Mouse (Mus musculus): ENCODE results near the gene Dkk2.
"Not testable (repeated sequence)": the region's sequence is repeated elsewhere in the genome, so short reads cannot be mapped to it uniquely, and the experiment has no call there.

Gene Dkk2

DNA sequence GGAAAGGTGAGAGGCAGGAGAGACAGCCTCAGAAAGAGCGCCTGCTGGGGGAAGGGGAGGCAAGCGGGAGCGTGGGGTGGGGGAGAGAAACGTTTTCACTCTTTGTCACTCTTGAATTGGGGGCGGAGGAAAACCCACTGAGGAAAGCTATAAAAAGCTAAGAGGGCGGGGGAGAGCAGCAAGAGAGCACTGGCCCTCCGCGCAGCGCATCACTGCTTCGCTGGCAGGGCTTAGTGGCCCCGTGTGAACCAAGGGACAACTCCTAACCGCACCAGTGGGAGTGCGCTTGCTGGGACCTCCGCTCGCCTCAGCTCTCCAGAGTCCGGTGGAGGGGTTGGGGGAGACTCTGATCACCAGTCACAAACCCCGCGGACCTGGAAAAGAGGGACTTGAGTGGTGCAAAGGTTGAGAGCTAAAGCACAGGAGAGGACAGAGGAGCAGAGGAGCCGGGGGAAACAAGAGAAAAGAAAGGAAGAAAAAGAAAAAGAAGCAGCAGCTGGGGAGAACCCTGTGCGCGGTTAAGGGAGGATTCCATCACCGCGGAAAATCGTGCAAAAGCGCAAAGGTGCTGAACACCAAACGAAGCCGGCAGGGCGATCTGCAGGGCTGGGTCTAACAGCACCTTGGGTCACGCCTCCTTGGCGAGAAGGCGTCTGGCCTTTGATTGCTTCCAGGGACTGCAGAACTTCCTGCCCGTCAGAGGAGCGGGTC is at the start of gene Dkk2:
Dkk2 (plus strand) TSS at position 181 of the 711 bp plus-strand sequence.
- DNase-seq (ENCODE audit: low spot score) = no peak

DNA sequence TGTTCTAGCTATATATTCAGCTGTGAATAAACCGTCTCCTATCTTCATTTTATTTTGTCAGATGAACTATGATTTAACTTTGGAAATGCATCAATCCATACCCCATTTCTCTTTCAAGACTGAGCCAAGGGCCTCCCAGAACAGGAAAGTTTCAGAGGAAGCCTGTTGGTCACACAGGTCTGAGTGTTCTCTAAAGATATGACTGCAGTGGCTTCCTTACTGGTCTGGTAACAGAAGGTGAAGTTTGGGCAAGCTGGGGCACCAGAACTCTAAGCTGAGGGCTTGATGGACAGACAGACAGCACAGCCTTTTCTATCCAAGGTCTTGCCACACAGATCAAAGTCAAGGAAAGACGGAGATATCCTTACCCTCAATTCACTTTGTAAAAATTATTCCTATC is 48.4 kb upstream of the Dkk2 start:
- DNase-seq (ENCODE audit: low spot score) = no peak

DNA sequence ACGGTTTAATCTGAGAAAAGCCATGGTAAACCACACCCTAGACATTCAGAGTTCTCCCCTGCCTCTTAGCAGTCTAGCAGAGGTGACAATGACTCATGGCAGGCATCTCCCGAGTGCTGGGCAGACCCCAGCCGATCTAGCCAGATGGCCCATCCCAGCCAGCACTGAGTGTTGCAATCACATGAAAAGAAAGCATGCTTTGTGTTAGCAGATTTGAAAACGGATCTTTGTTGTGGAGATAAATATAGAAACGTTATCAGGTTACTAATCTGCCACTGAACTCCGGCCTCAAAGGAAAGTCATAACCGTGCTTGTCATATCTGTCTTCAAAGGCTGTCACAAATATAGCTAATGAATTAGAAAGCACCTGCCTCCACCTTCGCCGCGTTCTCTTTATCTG is 47.4 kb upstream of the Dkk2 start:
- DNase-seq (ENCODE audit: low spot score) = no peak

DNA sequence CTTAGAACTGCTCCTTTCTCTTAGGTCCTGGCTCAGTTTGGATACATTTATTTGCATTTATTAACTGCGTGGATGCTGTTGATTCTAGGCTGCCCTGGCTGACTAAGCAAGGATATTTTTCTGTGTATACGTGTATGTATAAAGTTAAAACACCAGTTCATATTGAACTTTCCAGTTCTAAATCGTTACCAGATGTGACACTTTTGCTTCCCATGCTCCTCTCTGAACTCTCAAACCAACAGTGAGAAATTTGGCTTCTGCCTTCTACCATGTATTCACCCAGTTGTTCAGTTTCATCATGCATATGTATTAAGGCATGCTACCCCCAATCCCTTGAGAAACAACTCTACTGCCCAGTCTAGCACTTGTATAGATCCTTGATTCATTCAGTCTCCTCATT is 45.0 kb upstream of the Dkk2 start:
- DNase-seq (ENCODE audit: low spot score) = no peak

DNA sequence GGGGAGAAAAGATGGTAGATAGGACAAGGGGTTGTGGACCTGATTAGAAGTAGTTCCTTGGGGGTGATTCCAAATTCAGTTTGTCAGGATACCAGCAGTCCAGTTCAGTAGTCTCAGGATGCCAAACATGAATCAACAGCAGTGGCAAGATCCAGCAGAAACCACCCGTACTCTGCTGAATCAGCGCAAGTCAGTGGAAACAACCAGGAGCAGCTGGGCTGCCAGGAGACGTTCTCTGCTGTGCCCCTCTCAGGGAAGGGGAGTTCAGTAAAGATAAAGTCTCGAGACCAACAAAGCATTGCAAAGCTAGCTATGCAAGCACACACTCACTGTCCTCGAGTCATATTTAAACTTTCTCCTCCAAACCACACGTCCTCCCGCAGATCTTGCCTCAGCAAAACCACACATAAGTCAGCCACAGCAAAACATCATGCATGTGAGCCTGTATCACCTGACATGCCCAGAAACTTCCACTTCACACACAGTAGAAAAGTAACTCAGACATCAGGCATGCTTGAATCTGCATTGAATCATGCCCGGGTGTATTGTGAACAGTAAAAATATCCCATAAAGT is 34.1 kb upstream of the Dkk2 start:
- no peak for DNase-seq (ENCODE audit: low spot score)

DNA sequence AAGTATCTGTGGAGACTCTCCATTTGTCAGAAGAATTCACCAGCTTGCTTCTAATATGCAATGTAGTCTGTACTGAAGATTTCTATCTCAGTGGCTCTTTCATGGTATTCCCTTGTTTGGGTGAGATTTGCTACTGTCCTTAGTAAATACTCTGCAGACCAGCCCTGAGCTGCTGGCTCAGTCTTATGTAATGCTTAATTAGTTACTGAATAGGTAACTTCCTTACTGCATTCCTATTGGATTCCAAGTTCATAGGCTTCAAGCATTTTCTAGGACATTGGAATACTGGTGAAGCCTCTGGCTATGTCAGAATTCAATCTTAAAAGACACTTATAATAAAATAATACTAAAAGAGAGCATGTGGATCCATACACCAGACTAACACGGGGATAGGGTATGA is 22.3 kb upstream of the Dkk2 start:
- not testable (repeated sequence) for DNase-seq (ENCODE audit: low spot score)

DNA sequence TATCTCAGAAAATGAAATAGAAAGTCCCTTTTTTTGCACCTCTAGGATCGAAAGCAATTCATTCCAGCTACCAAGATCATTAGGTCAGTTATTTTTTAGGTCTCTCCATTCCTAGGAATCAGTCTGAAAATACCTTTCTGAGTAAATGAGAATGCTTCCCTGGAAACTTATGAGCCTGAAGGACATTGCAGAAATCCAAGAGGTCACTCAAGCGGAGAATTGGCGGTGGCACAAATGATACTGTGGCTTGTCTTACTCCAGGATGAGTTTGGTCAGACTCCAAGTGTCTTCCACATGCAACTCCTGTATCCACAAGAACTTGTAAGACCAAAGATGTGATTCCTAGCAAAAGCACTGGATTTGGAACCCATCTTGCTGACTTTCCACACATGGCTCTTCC is 21.7 kb upstream of the Dkk2 start:
- DNase-seq (ENCODE audit: low spot score) = no peak

DNA sequence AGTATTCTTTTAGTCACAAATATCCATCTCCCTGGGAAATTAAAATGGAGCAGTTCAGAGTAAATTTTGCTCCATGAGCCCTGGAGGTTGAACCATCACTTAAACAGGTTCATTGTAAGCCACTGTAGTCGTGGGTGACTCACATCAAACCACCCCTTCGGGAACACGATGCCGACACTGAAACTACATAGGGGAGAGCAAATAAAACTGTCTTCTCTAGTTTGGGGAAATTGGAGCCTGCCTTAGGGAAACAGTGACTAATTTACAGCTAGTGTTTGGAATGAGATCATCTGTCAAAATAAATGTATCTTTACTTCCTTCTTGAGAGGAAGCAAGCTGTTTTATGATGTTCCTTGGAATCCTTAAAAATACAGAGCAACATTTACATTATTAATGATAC is 21.1 kb upstream of the Dkk2 start:
- DNase-seq (ENCODE audit: low spot score) = no peak

DNA sequence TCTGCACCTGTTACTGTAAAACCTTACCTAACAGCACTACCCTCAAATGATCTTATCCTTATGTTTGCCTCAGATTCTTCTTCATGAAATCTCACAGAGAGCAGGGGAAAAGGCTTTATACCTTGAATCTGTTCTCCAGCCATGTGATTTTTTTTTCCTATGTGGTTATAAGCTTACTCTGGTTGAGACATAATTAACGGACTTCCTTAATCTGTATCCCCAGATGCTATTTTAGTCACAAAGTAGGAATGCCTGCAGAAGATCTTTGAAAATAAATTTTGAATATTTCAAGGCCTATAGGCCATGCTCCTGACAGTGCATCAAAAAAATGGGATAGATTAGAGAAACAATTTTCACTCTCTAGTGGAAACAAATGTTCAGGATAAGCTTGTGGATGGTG is 20.2 kb upstream of the Dkk2 start:
- no peak for DNase-seq (ENCODE audit: low spot score)

DNA sequence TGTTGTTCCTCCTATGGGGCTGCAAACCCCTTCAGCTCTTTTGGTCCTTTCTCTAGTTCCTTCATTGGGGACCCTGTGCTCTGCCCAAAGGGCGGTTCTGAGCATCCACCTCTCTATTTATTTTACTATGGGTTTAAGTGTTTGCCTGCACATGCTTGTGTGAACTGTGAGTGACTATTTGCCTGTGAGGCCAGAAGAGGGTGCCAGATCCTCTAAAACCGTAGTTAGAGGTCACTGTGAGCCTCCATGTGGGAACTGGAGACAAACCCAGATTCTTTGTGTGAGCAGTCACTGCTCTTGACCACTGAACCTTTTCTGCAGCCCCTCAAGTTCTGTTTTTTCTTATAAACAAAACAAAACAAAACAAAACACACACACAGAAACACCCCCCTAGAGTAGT is 14.1 kb upstream of the Dkk2 start:
- DNase-seq (ENCODE audit: low spot score) = no peak

DNA sequence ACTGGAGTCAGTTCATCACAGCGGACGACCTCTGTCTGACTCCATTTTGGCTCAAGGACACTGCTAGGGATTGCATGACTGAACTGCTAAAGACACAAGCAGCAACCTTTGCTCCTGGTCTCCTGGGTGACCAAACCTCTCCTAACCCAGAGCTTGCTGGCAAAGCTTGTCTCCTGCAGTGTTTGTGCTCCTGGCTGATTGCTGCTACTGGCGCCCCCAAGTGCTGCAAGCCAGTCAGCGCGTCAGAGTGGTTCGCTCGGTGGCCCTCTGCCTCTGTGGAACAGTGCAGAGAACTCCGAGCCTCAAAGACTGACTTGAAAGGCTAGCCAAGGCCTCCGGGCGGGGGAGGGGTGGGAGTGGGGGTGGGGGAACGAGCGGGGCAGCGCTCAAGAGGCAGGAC is 1.1 kb upstream of the Dkk2 start:
- no peak for DNase-seq (ENCODE audit: low spot score)

DNA sequence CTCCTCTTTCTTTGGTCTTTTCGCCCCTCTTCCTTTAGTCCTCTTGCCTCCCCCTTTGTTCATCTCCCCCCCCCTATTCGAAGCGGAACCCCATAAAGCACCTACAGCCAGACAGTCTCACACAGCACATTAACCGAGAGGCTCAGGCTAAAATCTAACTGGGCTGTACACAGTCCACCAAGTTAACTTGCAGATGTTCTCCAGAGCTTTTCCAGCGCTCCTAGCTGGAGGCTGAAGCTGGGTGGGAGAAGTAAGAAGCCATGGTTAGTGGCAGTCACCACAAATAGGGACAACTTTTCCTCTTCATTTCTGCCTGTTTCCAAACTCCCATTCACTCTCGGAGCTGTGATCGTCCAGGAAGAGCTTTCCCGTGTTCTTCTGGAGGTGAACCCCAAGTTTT is 412 bp upstream of the Dkk2 start:
- no peak for DNase-seq (ENCODE audit: low spot score)

DNA sequence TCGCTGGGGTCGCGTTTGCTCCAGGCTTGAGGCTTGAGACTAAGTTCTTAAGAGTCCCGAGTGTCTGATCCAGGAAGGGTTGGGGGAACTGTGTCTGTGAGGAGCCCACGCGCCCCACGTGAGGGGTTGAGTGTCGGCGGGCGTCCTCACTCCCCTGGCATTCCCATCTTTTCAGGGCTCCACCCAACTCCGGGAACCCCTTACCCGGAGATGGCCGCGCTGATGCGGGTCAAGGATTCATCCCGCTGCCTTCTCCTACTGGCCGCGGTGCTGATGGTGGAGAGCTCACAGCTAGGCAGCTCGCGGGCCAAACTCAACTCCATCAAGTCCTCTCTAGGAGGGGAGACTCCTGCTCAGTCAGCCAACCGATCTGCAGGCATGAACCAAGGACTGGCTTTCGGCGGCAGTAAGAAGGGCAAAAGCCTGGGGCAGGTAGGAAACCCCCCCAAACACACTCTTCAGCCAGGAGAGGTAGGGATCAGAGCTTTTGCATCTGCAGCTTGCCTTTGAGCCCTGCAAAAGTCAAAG is 795 bp downstream of the Dkk2 start:
- DNase-seq (ENCODE audit: low spot score) = no peak

DNA sequence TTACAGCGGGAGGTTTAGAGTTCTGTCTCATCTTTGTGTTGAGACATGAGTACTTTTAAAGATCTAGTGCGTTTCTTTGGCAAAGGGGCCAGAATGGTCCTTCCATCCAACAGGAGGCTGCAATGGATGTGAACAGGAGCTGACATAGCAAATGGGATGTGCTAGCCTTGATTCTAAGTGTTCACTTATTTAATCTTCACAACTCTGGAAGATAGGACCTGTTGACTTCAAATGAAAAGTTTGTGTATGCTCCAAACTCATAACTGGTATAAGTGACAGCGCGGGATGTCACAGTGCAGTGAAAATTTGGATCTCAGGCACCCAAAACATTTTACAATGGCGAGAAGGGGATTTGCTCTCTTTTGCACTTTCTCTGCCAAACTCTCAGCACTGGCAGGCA is 1.4 kb downstream of the Dkk2 start:
- no peak for DNase-seq (ENCODE audit: low spot score)

DNA sequence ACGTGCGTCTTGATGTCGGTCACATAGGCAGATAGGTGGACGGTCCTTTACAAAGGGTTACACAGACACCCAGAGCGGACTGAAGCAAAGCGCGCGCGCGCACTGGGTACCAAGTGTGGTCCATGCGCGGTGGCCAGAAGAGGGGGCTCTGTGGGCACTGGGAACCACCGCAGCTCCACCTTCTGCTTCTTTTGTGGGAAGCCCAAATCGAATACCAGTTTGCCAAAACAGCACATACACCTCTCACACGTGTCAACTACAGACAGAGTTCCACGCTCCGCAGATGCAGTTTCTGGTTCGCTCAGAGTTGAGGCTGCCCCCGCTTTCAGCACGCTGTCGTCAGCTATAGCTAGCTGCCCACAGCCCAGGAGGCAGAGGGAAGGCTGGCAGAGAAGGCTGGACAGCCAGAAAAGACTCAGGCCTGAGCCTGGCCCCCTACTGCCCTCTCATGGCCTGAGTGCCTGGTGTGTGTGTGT is 2.0 kb downstream of the Dkk2 start:
- no peak for DNase-seq (ENCODE audit: low spot score)

DNA sequence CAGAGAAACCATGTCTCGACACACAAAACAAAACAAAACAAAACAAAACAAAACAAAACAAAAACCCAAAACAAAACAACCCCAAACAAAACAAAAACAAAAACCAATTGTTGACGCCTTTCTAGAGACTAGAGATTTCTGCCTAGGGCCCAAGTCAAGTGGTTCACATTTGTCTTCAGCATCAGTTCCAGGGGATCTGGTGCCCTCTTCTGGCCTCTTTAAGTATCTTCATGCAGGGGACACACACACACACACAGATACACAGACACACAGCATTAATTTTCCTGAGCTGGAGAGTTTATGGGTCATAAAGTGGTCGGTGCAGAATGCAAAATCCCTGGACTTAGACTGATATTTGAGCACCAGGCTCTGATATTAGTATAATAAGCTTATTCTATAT is 7.9 kb downstream of the Dkk2 start:
- no peak for DNase-seq (ENCODE audit: low spot score)

DNA sequence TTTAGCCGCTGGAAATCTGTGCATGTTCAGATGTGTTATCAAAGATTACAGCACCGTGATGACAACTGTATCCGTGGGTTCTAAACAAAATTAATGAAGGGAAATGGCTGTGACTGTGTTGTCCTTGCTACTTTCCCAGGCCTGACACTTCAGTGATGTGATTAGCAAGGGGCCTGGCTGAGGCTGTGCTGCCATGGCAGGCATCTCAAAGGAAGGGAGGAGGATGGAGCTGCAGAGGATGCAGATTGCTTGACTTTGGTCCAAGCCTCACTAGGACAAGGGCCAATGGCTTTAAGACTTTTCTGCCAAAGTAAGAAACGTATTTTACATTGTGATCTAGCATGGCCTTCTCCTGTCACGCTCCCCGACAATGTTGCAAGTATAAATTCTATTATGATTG is 11.2 kb downstream of the Dkk2 start:
- no peak for DNase-seq (ENCODE audit: low spot score)

DNA sequence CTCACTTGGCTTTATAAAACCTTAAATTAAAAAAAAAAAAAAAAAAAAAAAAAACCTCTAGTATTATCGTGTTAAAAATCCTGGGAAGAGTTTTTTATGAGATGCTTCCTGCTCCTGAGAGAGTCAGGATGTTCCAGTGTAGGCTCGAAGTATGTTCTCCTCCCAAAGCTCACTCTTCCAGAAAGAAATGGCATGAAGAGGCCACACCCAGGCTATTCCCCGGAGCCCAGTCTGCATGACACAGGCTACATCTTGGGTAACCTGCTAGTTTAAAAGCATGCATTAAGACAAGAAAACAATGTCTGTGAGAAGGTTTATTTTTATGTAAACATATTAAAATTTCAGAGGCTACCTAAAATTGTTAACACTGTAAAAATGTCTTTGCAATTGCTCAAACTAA is 15.7 kb downstream of the Dkk2 start:
- no peak for DNase-seq (ENCODE audit: low spot score)

DNA sequence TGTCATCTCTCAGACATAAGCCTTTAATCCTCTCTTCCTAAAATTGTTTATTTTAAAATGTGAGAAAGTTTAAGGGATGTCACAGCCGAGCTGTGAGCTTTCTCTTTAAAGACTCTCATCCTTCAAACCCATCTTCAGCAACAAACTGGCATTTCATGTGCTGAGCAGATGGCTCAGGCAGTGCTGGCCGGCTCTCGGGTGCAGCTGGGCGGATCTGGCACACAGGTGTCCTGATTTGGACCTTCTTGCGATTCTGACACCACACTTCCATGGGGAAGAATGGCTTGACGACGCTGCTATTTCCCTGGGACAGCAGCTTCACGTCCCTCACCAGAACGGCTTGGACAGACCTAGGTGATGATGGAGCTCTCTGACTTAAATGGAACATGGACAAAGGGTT is 17.9 kb downstream of the Dkk2 start:
- DNase-seq (ENCODE audit: low spot score) = no peak

DNA sequence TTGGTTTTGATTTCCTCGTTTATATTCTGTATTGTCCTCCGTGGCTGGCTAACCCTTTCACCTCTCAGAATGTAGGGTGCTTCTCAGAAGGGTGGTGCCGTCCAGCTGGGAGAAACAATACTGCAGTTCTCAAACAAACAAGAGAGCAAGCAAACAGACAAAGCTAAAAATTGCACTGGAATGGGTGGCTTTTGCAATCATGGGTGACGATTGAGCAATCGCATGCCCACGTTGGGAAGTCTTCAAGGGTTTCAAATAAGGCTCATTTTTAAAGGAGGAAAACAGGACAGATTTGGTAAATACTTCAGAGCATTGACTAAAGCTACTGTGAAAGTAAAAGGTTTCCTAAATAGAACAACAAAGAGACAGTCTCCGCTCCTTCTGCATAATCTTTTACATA is 18.4 kb downstream of the Dkk2 start:
- no peak for DNase-seq (ENCODE audit: low spot score)

DNA sequence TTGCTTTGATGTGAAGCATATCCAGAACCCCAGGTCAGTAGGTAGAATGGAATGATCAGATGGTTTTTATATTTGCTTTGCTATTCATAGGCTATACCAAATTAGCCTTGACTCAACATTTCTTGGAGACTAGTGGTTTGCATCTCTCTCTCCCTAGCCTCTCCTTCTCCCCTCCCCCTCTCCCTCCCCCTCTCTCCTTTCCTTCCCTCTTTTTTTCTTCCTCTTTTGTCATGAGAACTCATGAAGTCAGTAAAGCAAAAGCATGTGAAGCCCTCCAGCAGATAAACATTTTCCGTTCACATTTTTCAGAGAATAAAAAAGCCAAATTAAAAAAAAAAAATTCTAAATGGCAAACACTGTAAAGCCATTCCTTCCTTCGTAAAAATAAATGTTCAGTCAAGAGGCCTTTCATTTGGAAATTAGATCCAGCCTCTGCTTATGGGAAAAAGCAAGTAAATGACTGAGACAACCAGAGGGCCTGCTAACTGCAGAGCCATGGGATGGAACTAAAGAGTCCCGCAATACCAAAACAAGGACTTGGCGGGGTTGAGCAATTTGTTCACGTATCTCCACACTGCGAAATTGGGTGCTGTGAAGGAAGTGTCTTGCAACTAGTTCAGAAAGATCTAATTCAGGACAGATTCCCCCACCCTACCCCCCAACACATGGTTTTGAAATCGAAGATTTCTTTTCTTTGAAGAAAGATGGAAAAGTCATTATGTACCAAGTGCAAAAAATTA is 30.9 kb downstream of the Dkk2 start:
- DNase-seq (ENCODE audit: low spot score) = no peak

DNA sequence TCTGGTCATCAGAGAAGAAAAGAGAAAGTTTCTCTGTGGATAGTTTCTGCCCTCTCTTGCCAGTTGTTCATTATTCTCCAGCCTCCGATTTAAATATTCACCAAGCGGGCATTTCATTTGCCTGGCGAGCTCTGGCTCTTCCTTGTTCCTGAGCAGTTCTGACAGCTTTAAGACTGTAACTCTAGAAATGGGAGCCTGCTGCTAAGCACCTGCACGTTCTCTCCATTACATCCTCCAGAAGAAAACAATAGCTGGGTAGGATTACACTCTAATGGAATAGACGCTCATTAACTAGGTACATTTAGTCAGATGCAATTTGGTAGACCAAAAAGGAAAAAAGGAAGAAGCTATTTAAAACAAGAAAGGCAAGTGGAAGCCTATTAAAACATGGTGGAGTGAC is 36.3 kb downstream of the Dkk2 start:
- no peak for DNase-seq (ENCODE audit: low spot score)

DNA sequence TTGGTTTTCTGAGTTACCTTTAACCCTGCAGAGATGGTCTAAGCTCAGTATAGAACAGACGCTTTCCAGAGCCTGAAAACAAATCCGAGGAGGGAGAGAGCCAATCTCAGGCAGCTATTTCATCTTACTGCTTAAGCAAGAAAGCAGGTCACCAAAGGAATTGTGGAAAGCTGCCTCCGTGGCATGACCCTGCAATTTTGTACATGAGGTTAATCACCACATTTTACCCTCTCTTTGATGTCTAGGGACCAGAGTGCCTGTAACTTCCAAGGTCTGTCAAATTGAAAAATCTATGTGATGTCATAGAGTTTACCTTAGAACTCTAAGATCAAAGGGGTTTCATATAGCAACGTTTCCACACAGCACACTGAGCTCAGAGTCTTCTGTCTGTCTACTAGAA is 37.5 kb downstream of the Dkk2 start:
- DNase-seq (ENCODE audit: low spot score) = no peak

All from T-cell, adult 2 months (primary cell).